Mouse (Mus musculus): ENCODE measurements around the gene Sdk2. TPM values are rescaled to one million over a fixed set of nuclear protein-coding genes. Genes with fewer than 3 reads are reported as not detected.

The Sdk2 gene
- polyA plus RNA-seq, 1 experiment from 2014 or later: 4.2 TPM

- Histone ChIP-seq H3K4me1 (ENCODE audit: control insufficient read depth, insufficient read depth, low read length) (peaks cover 37% of the 10 kb centered on the region), H3K4me2 (replicated peaks; ENCODE audit: low read depth, low read length) (peak overlapping the region; percentile 8; the same call in 1 of the 2 replicates), H3K27ac (ENCODE audit: low read depth, low read length) (no peak overlapping the region), H3K27me3 (ENCODE audit: control insufficient read depth, insufficient read depth, low read length) (no peaks in the 10 kb centered on the region), H3K36me3 (ENCODE audit: control insufficient read depth, insufficient read depth, low read length) (no peaks in the 10 kb centered on the region), H3K9ac (ENCODE audit: low read depth, low read length) (0 out of 2 replicates have a peak overlapping the region, but pooled peaks have one; percentile 28), H3K9me3 (ENCODE audit: control insufficient read depth, low read length) (no peaks in the 10 kb centered on the region), H3K4me3 (ENCODE audit: low read length) (no peak overlapping the region)
- ATAC-seq (ENCODE audit: low FRiP score, low TSS enrichment): 0 out of 2 replicates have a peak, but pooled peaks have one; percentile 25
- 25% methylated on average over 15 of the region's 15 CpGs for WGBS
These were observed 50.5 kb downstream of the Sdk2 start for GRCm38 (mm10) chr11:114016108-114016888.

- Histone ChIP-seq H3K4me1 (ENCODE audit: control insufficient read depth, insufficient read depth, low read length) (peaks cover 23% of the 10 kb centered on the region), H3K9me3 (ENCODE audit: control insufficient read depth, low read length) (no peaks in the 10 kb centered on the region), H3K27me3 (ENCODE audit: control insufficient read depth, insufficient read depth, low read length) (no peaks in the 10 kb centered on the region), H3K9ac (ENCODE audit: low read depth, low read length) (no peak overlapping the region), H3K36me3 (ENCODE audit: control insufficient read depth, insufficient read depth, low read length) (no peaks in the 10 kb centered on the region), H3K4me3 (ENCODE audit: low read length) (no peak overlapping the region), H3K27ac (ENCODE audit: low read depth, low read length) (no peak overlapping the region), H3K4me2 (replicated peaks; ENCODE audit: low read depth, low read length) (no peak overlapping the region)
- no peak for ATAC-seq (ENCODE audit: low FRiP score, low TSS enrichment)
- 44% methylated on average over 9 of the region's 9 CpGs for WGBS
These were observed 55.3 kb downstream of the Sdk2 start for GRCm38 (mm10) chr11:114011523-114011922.

GRCm38 (mm10) chr11:114005879-114006278, 61.0 kb downstream of the Sdk2 start:
- Histone ChIP-seq H3K4me3 (ENCODE audit: low read length) (no peak overlapping the region), H3K4me2 (replicated peaks; ENCODE audit: low read depth, low read length) (no peak overlapping the region), H3K27me3 (ENCODE audit: control insufficient read depth, insufficient read depth, low read length) (no peaks in the 10 kb centered on the region), H3K4me1 (ENCODE audit: control insufficient read depth, insufficient read depth, low read length) (no peaks in the 10 kb centered on the region), H3K9me3 (ENCODE audit: control insufficient read depth, low read length) (no peaks in the 10 kb centered on the region), H3K9ac (ENCODE audit: low read depth, low read length) (no peak overlapping the region), H3K27ac (ENCODE audit: low read depth, low read length) (no peak overlapping the region), H3K36me3 (ENCODE audit: control insufficient read depth, insufficient read depth, low read length) (no peaks in the 10 kb centered on the region)
- 63% methylated on average over 12 of the region's 12 CpGs for WGBS
- ATAC-seq (ENCODE audit: low FRiP score, low TSS enrichment): no peak

GRCm38 (mm10) chr11:114004651-114005050, 62.2 kb downstream of the Sdk2 start:
- peaks cover 7% of the 10 kb centered on the region for H3K4me1 ChIP-seq (ENCODE audit: control insufficient read depth, insufficient read depth, low read length)
- no peak overlapping the region for H3K4me2 ChIP-seq (replicated peaks; ENCODE audit: low read depth, low read length)
- no peak overlapping the region for H3K4me3 ChIP-seq (ENCODE audit: low read length)
- ATAC-seq (ENCODE audit: low FRiP score, low TSS enrichment): no peak
- no peak overlapping the region for H3K27ac ChIP-seq (ENCODE audit: low read depth, low read length)
- H3K9ac ChIP-seq (ENCODE audit: low read depth, low read length): no peak overlapping the region
- WGBS: 92% methylated on average over 7 of the region's 7 CpGs
- no peaks in the 10 kb centered on the region for H3K27me3 ChIP-seq (ENCODE audit: control insufficient read depth, insufficient read depth, low read length)
- no peaks in the 10 kb centered on the region for H3K36me3 ChIP-seq (ENCODE audit: control insufficient read depth, insufficient read depth, low read length)
- no peaks in the 10 kb centered on the region for H3K9me3 ChIP-seq (ENCODE audit: control insufficient read depth, low read length)

- Histone ChIP-seq H3K4me3 (ENCODE audit: low read length) (no peak overlapping the region), H3K27me3 (ENCODE audit: control insufficient read depth, insufficient read depth, low read length) (no peaks in the 10 kb centered on the region), H3K4me2 (replicated peaks; ENCODE audit: low read depth, low read length) (no peak overlapping the region), H3K4me1 (ENCODE audit: control insufficient read depth, insufficient read depth, low read length) (peaks cover 7% of the 10 kb centered on the region), H3K9me3 (ENCODE audit: control insufficient read depth, low read length) (no peaks in the 10 kb centered on the region), H3K9ac (ENCODE audit: low read depth, low read length) (no peak overlapping the region), H3K27ac (ENCODE audit: low read depth, low read length) (no peak overlapping the region), H3K36me3 (ENCODE audit: control insufficient read depth, insufficient read depth, low read length) (no peaks in the 10 kb centered on the region)
- WGBS: 95% methylated on average over 3 of the region's 3 CpGs
- no peak for ATAC-seq (ENCODE audit: low FRiP score, low TSS enrichment)
These were observed 63.7 kb downstream of the Sdk2 start for GRCm38 (mm10) chr11:114003195-114003594.

- no peak overlapping the region for H3K4me2 ChIP-seq (replicated peaks; ENCODE audit: low read depth, low read length)
- no peak overlapping the region for H3K4me3 ChIP-seq (ENCODE audit: low read length)
- H3K27ac ChIP-seq (ENCODE audit: low read depth, low read length): no peak overlapping the region
- peaks cover 7% of the 10 kb centered on the region for H3K4me1 ChIP-seq (ENCODE audit: control insufficient read depth, insufficient read depth, low read length)
- no peaks in the 10 kb centered on the region for H3K9me3 ChIP-seq (ENCODE audit: control insufficient read depth, low read length)
- WGBS: 14% methylated on average over 6 of the region's 6 CpGs
- peak; percentile 72 for ATAC-seq (ENCODE audit: low FRiP score, low TSS enrichment)
- H3K9ac ChIP-seq (ENCODE audit: low read depth, low read length): no peak overlapping the region
- no peaks in the 10 kb centered on the region for H3K27me3 ChIP-seq (ENCODE audit: control insufficient read depth, insufficient read depth, low read length)
- no peaks in the 10 kb centered on the region for H3K36me3 ChIP-seq (ENCODE audit: control insufficient read depth, insufficient read depth, low read length)
These were observed 66.8 kb downstream of the Sdk2 start for GRCm38 (mm10) chr11:114000051-114000450.

- Histone ChIP-seq H3K27me3 (ENCODE audit: control insufficient read depth, insufficient read depth, low read length) (no peaks in the 10 kb centered on the region), H3K9me3 (ENCODE audit: control insufficient read depth, low read length) (no peaks in the 10 kb centered on the region), H3K9ac (ENCODE audit: low read depth, low read length) (no peak overlapping the region), H3K4me1 (ENCODE audit: control insufficient read depth, insufficient read depth, low read length) (peaks cover 7% of the 10 kb centered on the region), H3K36me3 (ENCODE audit: control insufficient read depth, insufficient read depth, low read length) (no peaks in the 10 kb centered on the region), H3K4me3 (ENCODE audit: low read length) (no peak overlapping the region), H3K4me2 (replicated peaks; ENCODE audit: low read depth, low read length) (no peak overlapping the region), H3K27ac (ENCODE audit: low read depth, low read length) (no peak overlapping the region)
- no peak for ATAC-seq (ENCODE audit: low FRiP score, low TSS enrichment)
- 58% methylated on average over 3 of the region's 3 CpGs for WGBS
These were observed 68.1 kb downstream of the Sdk2 start for GRCm38 (mm10) chr11:113998702-113999101.

GRCm38 (mm10) chr11:113993921-113994320, 72.9 kb downstream of the Sdk2 start:
- Histone ChIP-seq H3K27ac (ENCODE audit: low read depth, low read length) (no peak overlapping the region), H3K9ac (ENCODE audit: low read depth, low read length) (no peak overlapping the region), H3K36me3 (ENCODE audit: control insufficient read depth, insufficient read depth, low read length) (no peaks in the 10 kb centered on the region), H3K4me1 (ENCODE audit: control insufficient read depth, insufficient read depth, low read length) (no peaks in the 10 kb centered on the region; the same call in 1 of the 2 replicates), H3K4me2 (replicated peaks; ENCODE audit: low read depth, low read length) (no peak overlapping the region), H3K27me3 (ENCODE audit: control insufficient read depth, insufficient read depth, low read length) (no peaks in the 10 kb centered on the region), H3K4me3 (ENCODE audit: low read length) (no peak overlapping the region), H3K9me3 (ENCODE audit: control insufficient read depth, low read length) (no peaks in the 10 kb centered on the region)
- no peak for ATAC-seq (ENCODE audit: low FRiP score, low TSS enrichment)
- WGBS: 94% methylated on average over 6 of the region's 6 CpGs

- Histone ChIP-seq H3K27ac (ENCODE audit: low read depth, low read length) (no peak overlapping the region), H3K9ac (ENCODE audit: low read depth, low read length) (no peak overlapping the region), H3K9me3 (ENCODE audit: control insufficient read depth, low read length) (no peaks in the 10 kb centered on the region), H3K36me3 (ENCODE audit: control insufficient read depth, insufficient read depth, low read length) (no peaks in the 10 kb centered on the region), H3K4me2 (replicated peaks; ENCODE audit: low read depth, low read length) (no peak overlapping the region), H3K4me1 (ENCODE audit: control insufficient read depth, insufficient read depth, low read length) (no peaks in the 10 kb centered on the region; the same call in 1 of the 2 replicates), H3K27me3 (ENCODE audit: control insufficient read depth, insufficient read depth, low read length) (no peaks in the 10 kb centered on the region), H3K4me3 (ENCODE audit: low read length) (no peak overlapping the region)
- 74% methylated on average over 10 of the region's 10 CpGs for WGBS
- no peak for ATAC-seq (ENCODE audit: low FRiP score, low TSS enrichment)
These were observed 74.0 kb downstream of the Sdk2 start for GRCm38 (mm10) chr11:113992894-113993293.
